Comparison of ENCODE assay signal across 14 mouse cellular contexts in the genomic region with DNA sequence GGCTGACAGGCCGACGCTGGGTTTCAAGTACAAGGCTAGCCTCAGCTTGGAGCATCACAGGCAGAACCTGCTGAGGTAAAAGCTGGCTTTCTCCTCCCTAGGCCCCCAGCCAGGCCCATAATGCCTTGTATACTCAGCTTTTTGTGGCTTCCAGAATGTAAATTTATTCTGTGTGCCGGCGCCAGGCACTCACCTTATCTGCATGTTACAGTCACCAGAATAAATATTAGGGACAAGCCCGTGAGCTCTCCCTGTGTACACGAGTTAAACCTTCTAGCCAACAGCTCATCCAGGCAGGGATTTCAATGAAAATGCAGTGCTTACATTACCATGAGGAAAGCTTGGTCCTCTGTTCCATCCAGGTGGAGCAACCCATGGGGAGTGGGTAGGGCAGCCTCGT.
"Had no signal": no experiment of that assay in that cellular context is flagged by ENCODE, and none has a peak within 500 bp of the region (broad histone marks: within the 10 kb centered on the region; RNA-seq: fewer than 3 reads in every experiment).

No protein-coding gene starts in this region.

- H3K4me3 ChIP-seq: kidney, embryonic 15.5 days; limb, embryonic 15.5 days; liver, embryonic 12.5 days; lung, embryonic 15.5 days; midbrain, embryonic 12.5 days had no signal

- H3K4me1 ChIP-seq: kidney, embryonic 15.5 days; limb, embryonic 15.5 days; liver, embryonic 12.5 days had no signal

- H3K9ac ChIP-seq: kidney, embryonic 15.5 days; limb, embryonic 15.5 days; liver, embryonic 12.5 days; lung, embryonic 15.5 days; midbrain, embryonic 12.5 days had no signal

- H3K9me3 ChIP-seq: kidney, embryonic 15.5 days; limb, embryonic 15.5 days; liver, embryonic 12.5 days; lung, embryonic 15.5 days; midbrain, embryonic 12.5 days had no signal

- H3K36me3 ChIP-seq: kidney, embryonic 15.5 days; limb, embryonic 15.5 days; liver, embryonic 12.5 days; lung, embryonic 15.5 days; midbrain, embryonic 12.5 days had no signal

- H3K27me3 ChIP-seq: kidney, embryonic 15.5 days; limb, embryonic 15.5 days; liver, embryonic 12.5 days; lung, embryonic 15.5 days; midbrain, embryonic 12.5 days had no signal

- ATAC-seq: intestine, embryonic 16.5 days; liver, embryonic 12.5 days had no signal

- H3K4me2 ChIP-seq: kidney, embryonic 15.5 days; limb, embryonic 15.5 days; liver, embryonic 12.5 days; lung, embryonic 15.5 days; midbrain, embryonic 12.5 days had no signal

- H3K27ac ChIP-seq: kidney, embryonic 15.5 days; limb, embryonic 15.5 days; liver, embryonic 12.5 days; lung, embryonic 15.5 days; midbrain, embryonic 12.5 days had no signal

- DNase-seq: kidney, adult 2 months; kidney, postnatal 14 days; layer of hippocampus, adult 9-11 months; layer of hippocampus, postnatal 36 days; lung, postnatal 4 days; right cerebral cortex, postnatal 14 days; thymus, adult 2 months; thymus, postnatal 25 days had no signal
